Mouse (Mus musculus) C2C12 (cell line): ENCODE results near the gene Zfp13. TPM values are rescaled to one million over a fixed set of nuclear protein-coding genes. Genes with fewer than 3 reads are reported as not detected.

Experiments used
- H3K27me3 ChIP-seq: one replicate; pipeline ENCODE4 v1.6.1; 2011; ENCODE audit not compliant: control insufficient read depth, insufficient read depth, insufficient read length
- H3K36me3 ChIP-seq: one replicate; pipeline ENCODE4 v1.6.1; 2011; ENCODE audit not compliant: control insufficient read depth, insufficient read depth
- H3K4me3 ChIP-seq: one replicate; pipeline ENCODE4 v1.5.1; 2011; ENCODE audit warnings: mild to moderate bottlenecking, control low read depth; ENCODE audit not compliant: poor library complexity, insufficient read depth, severe bottlenecking
- H3K79me2 ChIP-seq: one replicate; pipeline ENCODE4 v1.6.1; 2011; ENCODE audit not compliant: control insufficient read depth, insufficient read depth
- H3K79me3 ChIP-seq: one replicate; pipeline ENCODE4 v1.6.1; 2011; ENCODE audit warnings: low read depth, control low read depth
- H3ac ChIP-seq: one replicate; pipeline ENCODE3; 2011; ENCODE audit warnings: low read depth; ENCODE audit not compliant: control insufficient read depth, insufficient read length
- CEBPB ChIP-seq: IDR thresholded peaks from one replicate; pipeline ENCODE4 v1.6.1; 2011; ENCODE audit warnings: low read depth, mild to moderate bottlenecking, control low read depth, moderate library complexity
- CTCF ChIP-seq: IDR thresholded peaks from one replicate; pipeline ENCODE4 v1.5.1; 2011; ENCODE audit not compliant: control insufficient read depth, insufficient read depth, insufficient read length
- FOSL1 ChIP-seq: IDR thresholded peaks from one replicate; pipeline ENCODE4 v1.8.0; 2011; ENCODE audit warnings: mild to moderate bottlenecking, low read length; ENCODE audit not compliant: poor library complexity, insufficient read depth, severe bottlenecking
- MAX ChIP-seq: IDR thresholded peaks from one replicate; pipeline ENCODE4 v1.6.1; 2011; ENCODE audit warnings: mild to moderate bottlenecking, control low read depth
- MYOD1 ChIP-seq: IDR thresholded peaks from one replicate; pipeline ENCODE4 v1.6.1; 2011; ENCODE audit warnings: low read depth; ENCODE audit not compliant: control insufficient read depth, insufficient read length
- MYOG ChIP-seq: IDR thresholded peaks from one replicate; pipeline ENCODE4 v1.6.1; 2011; ENCODE audit not compliant: control insufficient read depth, insufficient read length; ENCODE audit errors: extremely low read depth
- USF1 ChIP-seq: IDR thresholded peaks from one replicate; pipeline ENCODE4 v1.6.1; 2011; ENCODE audit warnings: low read depth, mild to moderate bottlenecking, control low read depth, moderate library complexity
- polyA plus RNA-seq: library from polyadenylated mRNA; unstranded; fragments of >200 nt; fragmentation: generic; extraction: Trizol; gene quantifications from one replicate; pipeline ENCODE4 v1.2.1, GENCODE M21; 2012; ENCODE audit warnings: missing spikeins

The Zfp13 gene
- polyA plus RNA-seq, 1 experiment = 5.2 TPM

GRCm38 (mm10) chr17:23604394-23604793, 5.1 kb upstream of the Zfp13 start:
- Histone ChIP-seq H3K79me2 (no peaks in the 10 kb centered on the region), H3K4me3 (no peak overlapping the region), H3K79me3 (no peaks in the 10 kb centered on the region), H3ac (no peak overlapping the region), H3K36me3 (no peaks in the 10 kb centered on the region), H3K27me3 (peaks cover 2% of the 10 kb centered on the region)
- TF ChIP-seq CTCF = no peak
- TF ChIP-seq MYOG = no peak
- TF ChIP-seq MAX = no peak
- TF ChIP-seq MYOD1 = no peak
- no peak for TF ChIP-seq USF1
- no peak for TF ChIP-seq CEBPB
- no peak for TF ChIP-seq FOSL1

GRCm38 (mm10) chr17:23603542-23603941, 4.3 kb upstream of the Zfp13 start:
- TF ChIP-seq FOSL1 = no peak
- no peak for TF ChIP-seq MAX
- no peak for TF ChIP-seq CTCF
- no peak for TF ChIP-seq CEBPB
- no peak for TF ChIP-seq MYOD1
- TF ChIP-seq USF1 = no peak
- no peak for TF ChIP-seq MYOG
- no peak overlapping the region for H3K4me3 ChIP-seq

GRCm38 (mm10) chr17:23603077-23603476, 3.8 kb upstream of the Zfp13 start:
- no peak overlapping the region for H3K4me3 ChIP-seq
- H3K27me3 ChIP-seq = no peaks in the 10 kb centered on the region
- H3K79me2 ChIP-seq = no peaks in the 10 kb centered on the region
- H3K36me3 ChIP-seq = no peaks in the 10 kb centered on the region
- TF ChIP-seq MYOG = no peak
- no peak for TF ChIP-seq FOSL1
- TF ChIP-seq CEBPB = no peak
- no peak for TF ChIP-seq MAX
- TF ChIP-seq USF1 = no peak
- no peak for TF ChIP-seq CTCF
- no peak for TF ChIP-seq MYOD1
- no peak overlapping the region for H3ac ChIP-seq
- H3K79me3 ChIP-seq = no peaks in the 10 kb centered on the region

More at GRCm38 (mm10) chr17:23603542-23603941, 4.3 kb upstream of the Zfp13 start:
- no peak overlapping the region for H3ac ChIP-seq
- H3K79me3 ChIP-seq = no peaks in the 10 kb centered on the region
- H3K27me3 ChIP-seq = no peaks in the 10 kb centered on the region
- no peaks in the 10 kb centered on the region for H3K79me2 ChIP-seq
- no peaks in the 10 kb centered on the region for H3K36me3 ChIP-seq

DNA sequence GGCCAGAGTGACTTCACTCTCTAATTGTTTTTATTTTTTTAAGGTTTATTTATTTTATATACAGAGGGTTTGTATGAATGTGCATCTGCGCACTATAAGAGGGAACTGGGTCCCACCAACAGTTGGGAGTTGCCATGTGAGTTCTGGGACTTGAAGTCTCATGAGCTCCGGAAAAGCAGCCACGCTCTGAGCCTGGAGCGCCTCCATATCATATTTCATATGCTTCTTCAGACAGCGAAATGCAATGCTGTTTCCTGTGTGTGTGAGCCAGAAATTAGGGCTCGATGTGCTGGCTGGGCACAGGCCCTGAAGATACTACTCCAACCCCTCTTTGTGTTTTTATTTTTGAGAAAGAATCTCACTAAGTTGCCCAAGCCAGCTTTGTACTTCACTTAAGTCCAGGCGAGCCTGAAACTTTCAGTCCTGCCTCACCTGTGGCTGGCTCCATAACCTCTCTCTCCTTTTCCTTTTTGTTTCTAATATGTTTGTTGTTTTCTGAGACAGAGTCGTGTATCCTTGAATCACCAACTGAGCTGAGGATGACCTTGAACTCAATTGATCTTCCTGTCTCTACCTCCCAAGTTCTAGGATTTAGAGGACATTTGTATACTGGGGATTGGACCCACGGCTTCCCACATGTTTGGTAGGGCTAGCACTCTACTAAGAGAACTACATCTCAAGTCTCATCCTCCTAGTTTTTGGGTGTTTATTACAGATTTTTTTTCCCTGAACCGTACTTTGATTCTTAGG, 2.7 kb upstream of the Zfp13 start:
- no peak overlapping the region for H3K4me3 ChIP-seq
- no peaks in the 10 kb centered on the region for H3K79me3 ChIP-seq
- H3K27me3 ChIP-seq = no peaks in the 10 kb centered on the region
- no peaks in the 10 kb centered on the region for H3K79me2 ChIP-seq
- H3K36me3 ChIP-seq = no peaks in the 10 kb centered on the region
- H3ac ChIP-seq = no peak overlapping the region
- TF ChIP-seq CEBPB (no peak), FOSL1 (no peak), MAX (no peak), CTCF (no peak), MYOG (no peak), USF1 (no peak), MYOD1 (no peak)

DNA sequence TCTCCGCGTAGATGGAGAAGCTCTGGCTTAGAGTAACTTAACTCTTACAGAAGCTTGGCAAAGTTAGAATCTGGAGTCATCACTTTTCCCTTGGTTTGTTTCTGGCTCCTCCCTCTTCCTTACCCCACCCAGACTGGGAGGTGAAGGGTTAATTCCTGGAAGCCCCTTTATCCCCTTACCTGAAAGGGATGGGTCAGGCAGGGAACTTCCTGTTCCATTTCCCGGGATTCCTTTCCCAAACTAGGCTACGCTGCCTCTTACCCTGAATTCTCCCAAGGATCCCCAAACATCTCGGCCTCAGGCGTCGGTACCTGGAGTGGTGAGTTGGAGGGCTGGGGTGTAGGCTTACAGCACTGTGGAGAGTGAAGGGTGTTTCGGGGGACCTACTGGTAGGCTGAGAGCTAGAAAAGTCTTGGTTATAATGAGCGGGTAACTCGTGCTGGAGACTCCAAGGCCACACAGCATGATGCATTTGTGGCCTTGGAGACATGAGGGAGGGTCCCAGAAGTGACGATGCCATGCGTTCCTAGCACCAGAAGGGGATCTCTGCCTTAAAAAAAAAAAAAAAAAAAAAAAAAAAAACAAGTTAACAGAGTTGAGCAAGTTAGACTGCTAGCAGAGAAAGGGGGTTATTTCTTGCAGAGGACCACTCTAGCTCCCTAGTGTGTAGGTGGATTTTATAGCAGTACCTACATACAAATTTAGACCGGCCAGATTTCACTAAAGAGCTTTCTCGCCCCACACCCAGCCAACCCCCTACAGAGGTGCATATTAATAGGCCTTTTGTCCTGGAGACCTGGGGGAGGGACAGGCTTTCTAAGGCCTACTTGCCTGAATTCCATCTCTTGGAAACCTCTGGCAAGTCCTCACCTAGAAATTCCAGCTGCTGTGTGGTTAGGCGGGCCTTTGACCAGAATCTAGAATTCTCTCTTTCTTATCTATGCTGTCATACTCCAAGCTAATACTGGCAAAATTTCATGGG, 1.6 kb upstream of the Zfp13 start, which contains the start of gene Zscan10:
TSS of gene Zscan10 (plus strand) at position 216 of the 982 bp plus-strand sequence.
- no peaks in the 10 kb centered on the region for H3K36me3 ChIP-seq
- no peak within 1 kb of the TSS for H3ac ChIP-seq
- no peaks in the 10 kb centered on the region for H3K79me3 ChIP-seq
- no peak for TF ChIP-seq CTCF
- no peak for TF ChIP-seq CEBPB
- TF ChIP-seq MYOD1 = no peak
- no peak for TF ChIP-seq MYOG
- no peak for TF ChIP-seq FOSL1
- no peak for TF ChIP-seq MAX
- TF ChIP-seq USF1 = no peak
- H3K27me3 ChIP-seq = no peaks in the 10 kb centered on the region
- H3K4me3 ChIP-seq = no peak within 1 kb of the TSS
- no peaks in the 10 kb centered on the region for H3K79me2 ChIP-seq
